Mouse (Mus musculus): ENCODE results near the gene Arl5a.

The Arl5a gene

GRCm38 (mm10) chr2:52424747-52425522, at the start of gene Arl5a:
Gene Arl5a, minus strand, starts transcription at chr2:52424901.
- DNase-seq (ENCODE audit: low spot score): peak; percentile 93

GRCm38 (mm10) chr2:52471545-52472291, 47.0 kb upstream of the Arl5a start:
- DNase-seq (ENCODE audit: low spot score): peak; percentile 50

GRCm38 (mm10) chr2:52470044-52470560, 45.4 kb upstream of the Arl5a start:
- no peak for DNase-seq (ENCODE audit: low spot score)

GRCm38 (mm10) chr2:52467629-52468028, 42.9 kb upstream of the Arl5a start:
- DNase-seq (ENCODE audit: low spot score): no peak

- DNase-seq (ENCODE audit: low spot score): no peak
Measured at GRCm38 (mm10) chr2:52461206-52461967, 36.7 kb upstream of the Arl5a start.

- DNase-seq (ENCODE audit: low spot score): no peak
Measured at GRCm38 (mm10) chr2:52455606-52456479, 31.1 kb upstream of the Arl5a start.

GRCm38 (mm10) chr2:52449818-52450217, 25.1 kb upstream of the Arl5a start:
- DNase-seq (ENCODE audit: low spot score): no peak

GRCm38 (mm10) chr2:52448916-52449315, 24.2 kb upstream of the Arl5a start:
- DNase-seq (ENCODE audit: low spot score): no peak

GRCm38 (mm10) chr2:52446648-52447047, 21.9 kb upstream of the Arl5a start:
- DNase-seq (ENCODE audit: low spot score): no peak

GRCm38 (mm10) chr2:52442125-52442524, 17.4 kb upstream of the Arl5a start:
- DNase-seq (ENCODE audit: low spot score): no peak

GRCm38 (mm10) chr2:52440420-52441015, 15.8 kb upstream of the Arl5a start:
- no peak for DNase-seq (ENCODE audit: low spot score)

GRCm38 (mm10) chr2:52438437-52438836, 13.7 kb upstream of the Arl5a start:
- DNase-seq (ENCODE audit: low spot score): no peak

- no peak for DNase-seq (ENCODE audit: low spot score)
Measured at GRCm38 (mm10) chr2:52438013-52438412, 13.3 kb upstream of the Arl5a start.

GRCm38 (mm10) chr2:52435919-52436632, 11.4 kb upstream of the Arl5a start:
- no peak for DNase-seq (ENCODE audit: low spot score)

GRCm38 (mm10) chr2:52433365-52433764, 8.7 kb upstream of the Arl5a start:
- DNase-seq (ENCODE audit: low spot score): peak; percentile 33

- no peak for DNase-seq (ENCODE audit: low spot score)
Measured at GRCm38 (mm10) chr2:52427383-52427782, 2.7 kb upstream of the Arl5a start.

GRCm38 (mm10) chr2:52426041-52426440, 1.3 kb upstream of the Arl5a start:
- DNase-seq (ENCODE audit: low spot score): no peak

- DNase-seq (ENCODE audit: low spot score): no peak
Measured at GRCm38 (mm10) chr2:52425523-52425795, 758 bp upstream of the Arl5a start.

GRCm38 (mm10) chr2:52424248-52424728, 413 bp downstream of the Arl5a start:
- DNase-seq (ENCODE audit: low spot score): peak; percentile 70

GRCm38 (mm10) chr2:52423611-52424247, 972 bp downstream of the Arl5a start:
- DNase-seq (ENCODE audit: low spot score): no peak
